Mouse (Mus musculus) adrenal gland, adult 18-20 months (tissue): ENCODE data around the gene Fam178b. TPM values are rescaled to one million over a fixed set of nuclear protein-coding genes. Genes with fewer than 3 reads are reported as not detected.
"Not testable (repeated sequence)": the region's sequence is repeated elsewhere in the genome, so short reads cannot be mapped to it uniquely, and the experiment has no call there.

Experiments
- DNase-seq, 2 experiments: peaks; one replicate each; pipeline ENCODE4 v3.0.0; 2021 to 2022; ENCODE audit warnings: low spot score in 2 of 2
- total RNA-seq, 2 experiments: library from RNA; stranded (reverse); gene quantifications; 1 replicate in 1 of 2; 2 replicates in 1 of 2; pipeline ENCODE4 v1.2.3; 2021

Fam178b gene
- total RNA-seq, 2 experiments from 2014 or later: 1.0 TPM; not detected in 1

- no peak for DNase-seq
Measured at GRCm38 (mm10) chr1:36631391-36631790, 51.6 kb downstream of the Fam178b start.

- DNase-seq: no peak
Measured at GRCm38 (mm10) chr1:36630053-36630739, 52.8 kb downstream of the Fam178b start.

GRCm38 (mm10) chr1:36628585-36628984, 54.4 kb downstream of the Fam178b start:
- DNase-seq: no peak

- DNase-seq: no peak
Measured at GRCm38 (mm10) chr1:36625442-36625841, 57.5 kb downstream of the Fam178b start.

GRCm38 (mm10) chr1:36615958-36616357, 67.0 kb downstream of the Fam178b start:
- not testable (repeated sequence) for DNase-seq

GRCm38 (mm10) chr1:36615188-36615587, 67.8 kb downstream of the Fam178b start:
- DNase-seq: no peak

- no peak for DNase-seq
Measured at GRCm38 (mm10) chr1:36614584-36614983, 68.4 kb downstream of the Fam178b start.

- DNase-seq: no peak
Measured at GRCm38 (mm10) chr1:36613374-36613895, 69.5 kb downstream of the Fam178b start.

- DNase-seq: no peak
Measured at GRCm38 (mm10) chr1:36612362-36612761, 70.6 kb downstream of the Fam178b start.

- DNase-seq: no peak
Measured at GRCm38 (mm10) chr1:36611449-36612123, 71.4 kb downstream of the Fam178b start.

GRCm38 (mm10) chr1:36608211-36608610, 74.8 kb downstream of the Fam178b start:
- no peak for DNase-seq

GRCm38 (mm10) chr1:36606951-36607350, 76.0 kb downstream of the Fam178b start:
- no peak for DNase-seq

- DNase-seq: no peak
Measured at GRCm38 (mm10) chr1:36604254-36605156, 78.5 kb downstream of the Fam178b start.

GRCm38 (mm10) chr1:36603361-36603760, 79.6 kb downstream of the Fam178b start:
- no peak for DNase-seq

GRCm38 (mm10) chr1:36602271-36602670, 80.7 kb downstream of the Fam178b start:
- no peak for DNase-seq

- DNase-seq: no peak
Measured at GRCm38 (mm10) chr1:36598411-36598810, 84.6 kb downstream of the Fam178b start.

- no peak for DNase-seq
Measured at GRCm38 (mm10) chr1:36596114-36596513, 86.9 kb downstream of the Fam178b start.

GRCm38 (mm10) chr1:36595167-36595931, 87.6 kb downstream of the Fam178b start:
- no peak for DNase-seq

GRCm38 (mm10) chr1:36593099-36593498, 89.9 kb downstream of the Fam178b start:
- DNase-seq: no peak

GRCm38 (mm10) chr1:36591408-36591807, 91.6 kb downstream of the Fam178b start:
- no peak for DNase-seq

- DNase-seq: no peak
Measured at GRCm38 (mm10) chr1:36590664-36591063, 92.3 kb downstream of the Fam178b start.
